24 mouse cellular contexts compared by ENCODE assay signal in the genomic region with DNA sequence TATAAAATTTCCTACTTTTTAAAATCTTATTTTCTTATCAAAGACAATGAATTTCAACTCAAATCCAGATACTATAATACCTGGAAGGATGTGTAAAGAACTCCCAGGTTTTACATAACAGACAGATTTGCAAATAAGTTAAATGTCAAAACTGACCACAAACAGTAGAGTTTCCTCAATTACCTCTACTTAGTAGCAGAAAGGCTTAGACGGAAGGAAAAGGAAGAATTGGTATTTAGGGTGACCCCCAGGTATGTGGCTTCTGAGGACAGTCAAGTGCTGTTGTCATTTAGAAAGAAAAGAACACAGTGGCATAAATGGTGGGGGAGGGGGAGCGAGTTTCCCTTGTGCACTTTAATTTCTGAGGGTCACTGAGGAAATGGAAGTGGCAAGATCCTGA.
"Had no signal": no experiment of that assay in that cellular context is flagged by ENCODE, and none has a peak within 500 bp of the region (broad histone marks: within the 10 kb centered on the region; RNA-seq: fewer than 3 reads in every experiment).

No protein-coding gene starts in this region.

- H3K36me3 ChIP-seq: kidney, embryonic 15.5 days; limb, embryonic 12.5 days had no signal

- H3K9ac ChIP-seq: hindbrain, embryonic 13.5 days; hindbrain, embryonic 15.5 days; kidney, embryonic 15.5 days; limb, embryonic 12.5 days; liver, embryonic 14.5 days had no signal

- H3K4me2 ChIP-seq: heart, embryonic 11.5 days; hindbrain, embryonic 13.5 days; hindbrain, embryonic 15.5 days; kidney, embryonic 15.5 days; limb, embryonic 12.5 days; liver, embryonic 11.5 days had no signal

- H3K4me1 ChIP-seq: hindbrain, embryonic 13.5 days; hindbrain, embryonic 15.5 days; kidney, embryonic 15.5 days; limb, embryonic 10.5 days; limb, embryonic 12.5 days had no signal

- ATAC-seq: hindbrain, postnatal 0 days; intestine, embryonic 16.5 days had no signal

- H3K27ac ChIP-seq: gastrocnemius, adult 2 months; heart, adult 2 months; hindbrain, embryonic 13.5 days; hindbrain, embryonic 15.5 days; hindbrain, postnatal 0 days; kidney, embryonic 15.5 days; kidney, postnatal 0 days; left cerebral cortex, adult 2 months; limb, embryonic 10.5 days; limb, embryonic 12.5 days; liver, embryonic 14.5 days had no signal

- H3K27me3 ChIP-seq: hindbrain, embryonic 13.5 days; hindbrain, embryonic 15.5 days; kidney, embryonic 15.5 days; limb, embryonic 12.5 days had no signal

- DNase-seq: gastrocnemius, adult 2 months; gastrocnemius, postnatal 10 days; gastrocnemius, postnatal 25 days; heart, adult 11 months; heart, adult 2 months; heart, postnatal 10 days; kidney, adult 11 months; kidney, adult 2 months; kidney, adult 9 months; kidney, postnatal 14 days; kidney, postnatal 36 days; liver had no signal

- H3K4me3 ChIP-seq: gastrocnemius, adult 2 months; heart, adult 2 months; hindbrain, embryonic 13.5 days; hindbrain, embryonic 15.5 days; kidney, embryonic 15.5 days; left cerebral cortex, adult 2 months; limb, embryonic 10.5 days; limb, embryonic 12.5 days had no signal

- H3K9me3 ChIP-seq: hindbrain, embryonic 13.5 days; hindbrain, embryonic 15.5 days; kidney, embryonic 15.5 days; limb, embryonic 10.5 days; limb, embryonic 12.5 days had no signal
